Mouse (Mus musculus) midbrain, embryonic 14.5 days (tissue): ENCODE results near the gene Mier1. TPM values are rescaled to one million over a fixed set of nuclear protein-coding genes. Genes with fewer than 3 reads are reported as not detected.
"Not testable (repeated sequence)": the region's sequence is repeated elsewhere in the genome, so short reads cannot be mapped to it uniquely, and the experiment has no call there.

Experiments used
- ATAC-seq: fragments of 200-750 bp; cut with Nextera tagmentation; 2 replicates; pipeline ENCODE4 v1.8.0; 2017; ENCODE audit warnings: moderate number of reproducible peaks, moderate library complexity; ENCODE audit not compliant: low FRiP score, low TSS enrichment
- DNase-seq: peaks from one replicate; pipeline ENCODE4 v3.0.0-alpha.2; 2015
- H3K27ac ChIP-seq: fragments of 300-500 bp; sonication (generic); replicated peaks from 2 replicates; pipeline ENCODE4 v1.5.1; 2014; ENCODE audit warnings: mild to moderate bottlenecking, low read depth, low read length, moderate library complexity
- H3K27me3 ChIP-seq: fragments of 300-500 bp; sonication (generic); 2 replicates; pipeline ENCODE4 v1.6.1; 2014; ENCODE audit warnings: low read length, control low read depth, mixed read lengths; ENCODE audit not compliant: control insufficient read depth, insufficient read depth
- H3K36me3 ChIP-seq: fragments of 300-500 bp; sonication (generic); 2 replicates; pipeline ENCODE4 v1.6.1; 2014; ENCODE audit warnings: low read length, control low read depth; ENCODE audit not compliant: control insufficient read depth, insufficient read depth
- H3K4me1 ChIP-seq: fragments of 300-500 bp; sonication (generic); 2 replicates; pipeline ENCODE4 v1.6.1; 2014; ENCODE audit warnings: mild to moderate bottlenecking, antibody characterized with exemption, low read length, control low read depth; ENCODE audit not compliant: control insufficient read depth, insufficient read depth
- H3K4me2 ChIP-seq: fragments of 300-500 bp; sonication (generic); 2 replicates; pipeline ENCODE4 v1.6.1; 2014; ENCODE audit warnings: mild to moderate bottlenecking, low read length, moderate library complexity
- H3K4me3 ChIP-seq: fragments of 300-500 bp; sonication (generic); replicated peaks from 2 replicates; pipeline ENCODE4 v1.5.1; 2014; ENCODE audit warnings: low read depth, low read length
- H3K9ac ChIP-seq: fragments of 300-500 bp; sonication (generic); replicated peaks from 2 replicates; pipeline ENCODE4 v1.6.1; 2014; ENCODE audit warnings: mild to moderate bottlenecking, low read length, moderate library complexity
- H3K9me3 ChIP-seq: fragments of 300-500 bp; sonication (generic); 2 replicates; pipeline ENCODE4 v1.6.1; 2016; ENCODE audit warnings: low read length, control low read depth, mixed read lengths; ENCODE audit not compliant: control insufficient read depth
- WGBS: fragments of 180-500 bp; shearing (Covaris S2); extraction: QIAGEN DNeasy Blood & Tissue Kit; methylation state at CpG from one replicate; pipeline ENCODE4 v1.1.7; 2014; 5-methylcytosine and 5-hydroxymethylcytosine counted together
- polyA plus RNA-seq: library from polyadenylated mRNA; unstranded; fragments of >200 nt; fragmentation: Nextera tagmentation; extraction: Ambion mirVana; gene quantifications from 2 replicates; pipeline ENCODE4 v1.2.1, GENCODE M21; 2014

The Mier1 gene
- polyA plus RNA-seq, 1 experiment from 2014 or later = 31.9 TPM

- no peak overlapping the region for H3K4me3 ChIP-seq
- DNase-seq = no peak
- H3K27ac ChIP-seq = no peak overlapping the region
- H3K4me2 ChIP-seq = no peak overlapping the region
- H3K27me3 ChIP-seq = no peaks in the 10 kb centered on the region
- H3K4me1 ChIP-seq = peaks cover 10% of the 10 kb centered on the region
- H3K9ac ChIP-seq = no peak overlapping the region
- no peak for ATAC-seq
- H3K9me3 ChIP-seq = no peaks in the 10 kb centered on the region
- no peaks in the 10 kb centered on the region for H3K36me3 ChIP-seq
Observed at GRCm38 (mm10) chr4:103123606-103124005, 9.4 kb downstream of the Mier1 start.

- H3K27ac ChIP-seq = no peak overlapping the region
- H3K4me3 ChIP-seq = no peak overlapping the region
- no peaks in the 10 kb centered on the region for H3K27me3 ChIP-seq
- 93% methylated on average over 4 of the region's 4 CpGs for WGBS
- no peaks in the 10 kb centered on the region for H3K9me3 ChIP-seq
- H3K4me2 ChIP-seq = no peak overlapping the region
- DNase-seq (no peak), ATAC-seq (no peak)
- H3K9ac ChIP-seq = no peak overlapping the region
- H3K4me1 ChIP-seq = no peaks in the 10 kb centered on the region
- peaks cover 3% of the 10 kb centered on the region; the same call in 1 of the 2 replicates for H3K36me3 ChIP-seq
Observed at GRCm38 (mm10) chr4:103126533-103126932, 12.3 kb downstream of the Mier1 start.

GRCm38 (mm10) chr4:103136946-103137345 lies 22.8 kb downstream of the Mier1 start:
- no peak overlapping the region for H3K9ac ChIP-seq
- WGBS = 88% methylated on average over 1 of the region's 1 CpGs
- H3K9me3 ChIP-seq = no peaks in the 10 kb centered on the region
- no peak overlapping the region for H3K4me3 ChIP-seq
- DNase-seq (no peak), ATAC-seq (no peak)
- H3K27ac ChIP-seq = no peak overlapping the region
- no peak overlapping the region for H3K4me2 ChIP-seq
- peaks cover 33% of the 10 kb centered on the region for H3K36me3 ChIP-seq
- no peaks in the 10 kb centered on the region for H3K27me3 ChIP-seq
- H3K4me1 ChIP-seq = no peaks in the 10 kb centered on the region

- no peaks in the 10 kb centered on the region for H3K27me3 ChIP-seq
- peaks cover 64% of the 10 kb centered on the region for H3K36me3 ChIP-seq
- WGBS = 35% methylated on average over 5 of the region's 5 CpGs
- H3K4me2 ChIP-seq = no peak overlapping the region
- H3K9me3 ChIP-seq = no peaks in the 10 kb centered on the region
- ATAC-seq (no peak), DNase-seq (peak; percentile 91)
- no peaks in the 10 kb centered on the region for H3K4me1 ChIP-seq
- H3K27ac ChIP-seq = no peak overlapping the region
- H3K9ac ChIP-seq = no peak overlapping the region
- no peak overlapping the region for H3K4me3 ChIP-seq
Observed at GRCm38 (mm10) chr4:103146339-103146738, 32.1 kb downstream of the Mier1 start.

- peaks cover 67% of the 10 kb centered on the region for H3K36me3 ChIP-seq
- no peak for ATAC-seq
Observed at GRCm38 (mm10) chr4:103151946-103152345, 37.8 kb downstream of the Mier1 start.

GRCm38 (mm10) chr4:103158781-103159180 lies 44.6 kb downstream of the Mier1 start:
- no peaks in the 10 kb centered on the region for H3K27me3 ChIP-seq
- H3K9ac ChIP-seq = no peak overlapping the region
- no peak for ATAC-seq
- WGBS = 97% methylated on average over 4 of the region's 4 CpGs
- no peak overlapping the region for H3K27ac ChIP-seq
- DNase-seq = no peak
- peaks cover 68% of the 10 kb centered on the region for H3K36me3 ChIP-seq
- no peak overlapping the region for H3K4me3 ChIP-seq
- no peaks in the 10 kb centered on the region for H3K4me1 ChIP-seq
- H3K9me3 ChIP-seq = no peaks in the 10 kb centered on the region
- H3K4me2 ChIP-seq = no peak overlapping the region

More at GRCm38 (mm10) chr4:103151946-103152345, 37.8 kb downstream of the Mier1 start:
- Histone ChIP-seq H3K4me3 (no peak overlapping the region), H3K4me2 (no peak overlapping the region), H3K4me1 (no peaks in the 10 kb centered on the region), H3K27me3 (no peaks in the 10 kb centered on the region), H3K27ac (no peak overlapping the region), H3K9ac (no peak overlapping the region), H3K9me3 (no peaks in the 10 kb centered on the region)
- DNase-seq = no peak
- 90% methylated on average over 5 of the region's 5 CpGs for WGBS

- WGBS = 97% methylated on average over 1 of the region's 1 CpGs
- not testable (repeated sequence) for H3K9ac ChIP-seq, H3K4me1 ChIP-seq, H3K27me3 ChIP-seq, ATAC-seq, H3K27ac ChIP-seq, H3K4me2 ChIP-seq, H3K4me3 ChIP-seq, DNase-seq, H3K9me3 ChIP-seq
- H3K36me3 ChIP-seq = peaks cover 31% of the 10 kb centered on the region
Observed at GRCm38 (mm10) chr4:103166198-103166597, 52.0 kb downstream of the Mier1 start.

- Histone ChIP-seq H3K4me1 (no peaks in the 10 kb centered on the region), H3K4me2 (no peak overlapping the region), H3K27me3 (no peaks in the 10 kb centered on the region), H3K4me3 (no peak overlapping the region), H3K9ac (no peak overlapping the region), H3K36me3 (peaks cover 21% of the 10 kb centered on the region; the same call in 1 of the 2 replicates), H3K27ac (no peak overlapping the region), H3K9me3 (no peaks in the 10 kb centered on the region)
- no peak for DNase-seq
- ATAC-seq = no peak
- 96% methylated on average over 3 of the region's 3 CpGs for WGBS
Observed at GRCm38 (mm10) chr4:103171256-103171655, 57.1 kb downstream of the Mier1 start.

GRCm38 (mm10) chr4:103173507-103173906 lies 59.3 kb downstream of the Mier1 start:
- no peaks in the 10 kb centered on the region for H3K4me1 ChIP-seq
- no peaks in the 10 kb centered on the region for H3K27me3 ChIP-seq
- no peak overlapping the region for H3K4me3 ChIP-seq
- ATAC-seq (no peak), DNase-seq (no peak)
- H3K9ac ChIP-seq = no peak overlapping the region
- 82% methylated on average over 6 of the region's 6 CpGs for WGBS
- peaks cover 21% of the 10 kb centered on the region; the same call in 1 of the 2 replicates for H3K36me3 ChIP-seq
- no peak overlapping the region for H3K4me2 ChIP-seq
- no peaks in the 10 kb centered on the region for H3K9me3 ChIP-seq
- no peak overlapping the region for H3K27ac ChIP-seq
